Mouse (Mus musculus) megakaryocyte, adult 5-6 weeks (primary cell): ENCODE data around the gene Adat3. TPM values are rescaled to one million over a fixed set of nuclear protein-coding genes. Genes with fewer than 3 reads are reported as not detected.

Source experiments
- ATAC-seq: 2 replicates; pipeline ENCODE4 v1.8.0; 2016; ENCODE audit warnings: mild to moderate bottlenecking, inconsistent platforms; ENCODE audit not compliant: poor library complexity, severe bottlenecking
- total RNA-seq, 2 experiments: library from RNA; stranded (forward) in 1 of 2; stranded (reverse) in 1 of 2; fragments of 153-499, 151-499 nt in 1 of 2; fragments of 221-1000, 200-1000 nt in 1 of 2; gene quantifications; 2 replicates each; pipeline versions ENCODE4 v1.2.3 to v1.2.4; 2015 to 2017

Gene Adat3
- total RNA-seq, 2 experiments from 2014 or later: 0.91 to 3.8 TPM

DNA sequence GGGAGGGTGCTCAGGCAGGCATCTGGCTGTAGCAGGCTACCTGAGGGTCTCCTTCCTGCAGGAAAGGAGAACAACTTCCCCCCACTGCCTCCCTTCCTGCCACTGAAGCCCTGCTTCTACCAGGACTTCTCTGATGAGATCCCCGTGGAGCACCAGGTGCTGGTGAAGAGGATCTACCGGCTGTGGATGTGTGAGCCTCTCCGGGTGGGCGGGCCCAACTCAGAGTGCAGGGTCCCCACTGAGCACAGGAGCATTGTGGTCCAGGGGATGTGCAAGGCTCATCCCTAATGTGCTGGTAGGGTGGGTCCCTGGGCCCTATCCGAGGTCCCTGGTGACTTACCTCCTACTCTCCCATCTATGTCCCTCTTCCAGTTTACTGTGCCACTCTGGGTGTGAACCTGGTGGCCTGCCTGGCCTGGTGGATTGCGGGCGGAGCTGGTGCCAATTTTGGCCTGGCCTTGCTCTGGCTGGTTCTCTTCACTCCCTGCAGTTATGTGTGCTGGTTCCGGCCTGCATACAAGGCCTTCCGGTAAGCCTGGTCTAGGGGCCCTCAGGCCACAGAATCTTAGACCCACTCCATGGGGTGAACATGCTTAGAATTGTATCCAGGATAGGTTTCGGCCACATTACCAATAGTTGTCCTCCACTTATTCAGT lies 6.7 kb downstream of the Adat3 start:
- no peak for ATAC-seq

- ATAC-seq: no peak
These were observed 7.6 kb downstream of the Adat3 start for GRCm38 (mm10) chr10:80610116-80610785.

- ATAC-seq: peak; percentile 84
These were observed 8.3 kb downstream of the Adat3 start for GRCm38 (mm10) chr10:80611024-80611423.

DNA sequence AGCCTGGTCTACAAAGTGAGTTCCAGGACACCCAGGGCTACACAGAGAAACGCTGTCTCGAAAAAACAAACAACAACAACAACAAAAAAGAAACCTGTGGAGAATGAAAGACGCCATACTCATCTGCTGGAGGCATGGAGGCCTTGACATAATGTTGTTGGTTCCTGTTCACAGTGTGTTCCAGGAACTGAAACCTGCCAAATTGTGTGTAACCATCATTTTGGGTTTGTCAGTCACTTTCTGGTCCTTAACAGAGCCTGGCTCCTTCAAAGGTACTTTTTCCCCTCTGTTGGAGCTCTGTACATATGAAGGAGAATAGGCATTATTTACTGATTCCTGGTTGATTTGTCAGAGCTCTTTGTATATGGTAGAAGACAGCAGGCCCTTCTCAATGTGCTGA lies 9.2 kb downstream of the Adat3 start:
- ATAC-seq: no peak

DNA sequence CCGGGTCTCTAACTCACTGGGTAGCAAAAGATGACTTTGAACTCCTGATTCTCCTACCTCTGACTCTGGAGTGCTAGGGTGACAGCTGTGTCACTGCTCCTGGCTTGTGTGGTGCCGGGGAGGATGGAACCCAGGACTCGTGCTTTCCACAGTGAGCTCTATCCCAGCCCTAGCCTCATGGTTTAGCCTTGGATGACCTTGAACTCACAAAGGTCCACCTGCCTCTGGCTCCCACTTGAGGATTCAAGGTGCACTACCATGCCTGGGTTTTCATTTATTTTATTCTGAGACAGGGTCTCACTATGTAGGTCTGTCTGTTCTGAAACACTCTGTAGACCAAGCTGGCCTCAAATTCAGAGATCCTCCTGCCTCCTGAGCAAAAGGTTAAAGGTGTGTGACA lies 11.1 kb downstream of the Adat3 start:
- ATAC-seq: no peak

DNA sequence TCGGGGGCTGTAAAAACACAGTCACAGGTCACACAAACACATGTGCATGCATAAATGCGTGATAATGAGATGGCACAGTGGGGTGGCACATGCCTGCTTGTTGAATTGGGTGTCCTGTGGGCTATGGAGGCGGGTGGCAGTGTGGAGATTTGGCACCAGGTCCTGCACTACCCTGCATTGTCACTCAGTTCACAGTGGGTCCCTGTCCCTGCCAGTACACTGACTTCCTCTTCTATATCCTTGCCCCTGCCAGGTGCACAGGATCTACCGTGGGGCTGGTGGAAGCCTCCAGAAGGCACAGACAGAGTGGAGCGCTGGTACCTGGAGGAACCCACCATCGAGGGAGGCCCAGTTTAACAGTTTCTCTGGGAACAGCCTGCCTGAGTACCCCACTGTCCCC lies 11.7 kb downstream of the Adat3 start:
- no peak for ATAC-seq

GRCm38 (mm10) chr10:80618181-80618580 lies 15.5 kb downstream of the Adat3 start:
- no peak for ATAC-seq

- ATAC-seq: no peak
These were observed 17.0 kb downstream of the Adat3 start for GRCm38 (mm10) chr10:80619465-80620244.

- ATAC-seq: no peak
These were observed 17.7 kb downstream of the Adat3 start for GRCm38 (mm10) chr10:80620365-80620764.

DNA sequence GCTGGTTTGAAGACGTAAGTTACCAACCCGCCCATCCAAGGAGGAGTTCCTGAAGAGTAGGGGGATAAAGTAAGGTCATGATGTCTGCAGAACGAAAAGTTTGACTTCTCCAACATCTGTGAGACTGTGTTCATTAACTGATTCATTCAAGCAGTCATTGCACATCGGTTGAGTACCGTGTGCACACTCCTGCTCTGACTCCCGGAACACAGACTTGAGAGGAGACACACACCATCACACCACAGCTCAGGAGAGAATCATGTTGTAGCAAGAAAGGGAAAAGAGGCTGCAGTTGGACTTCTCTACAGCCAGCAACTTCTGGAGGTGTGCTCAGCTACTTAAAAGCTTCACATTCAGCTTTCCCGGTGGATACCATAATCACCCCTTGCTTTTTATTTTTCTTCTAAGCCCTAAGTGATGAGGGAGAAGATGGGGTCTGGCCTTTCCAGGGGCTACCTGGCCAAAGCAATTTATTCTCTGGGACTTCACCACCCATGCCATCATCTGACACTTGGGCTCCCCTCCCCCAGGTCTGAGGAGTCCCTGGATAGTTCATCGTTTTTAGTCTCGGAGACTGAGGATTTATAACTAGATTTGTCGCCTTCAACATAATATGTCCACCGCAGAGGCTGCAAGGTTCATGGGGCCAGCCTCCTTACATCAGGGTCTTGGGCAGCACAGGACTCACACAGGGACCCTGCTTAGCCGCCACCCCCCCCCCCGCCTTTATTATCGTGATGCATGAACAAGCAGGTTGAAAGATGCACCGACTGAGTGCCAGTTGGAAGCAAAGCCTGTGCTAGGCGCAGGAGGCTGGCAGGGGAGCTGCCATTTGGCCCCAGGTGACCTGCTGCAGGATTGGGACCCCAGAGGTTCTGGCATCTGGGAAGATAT lies 18.4 kb downstream of the Adat3 start:
- ATAC-seq: no peak

- ATAC-seq: no peak
These were observed 18.9 kb downstream of the Adat3 start for GRCm38 (mm10) chr10:80621690-80621939.

- ATAC-seq: peak; percentile 84
These were observed 19.4 kb downstream of the Adat3 start for GRCm38 (mm10) chr10:80621940-80622660.

GRCm38 (mm10) chr10:80622661-80623456 lies 20.2 kb downstream of the Adat3 start, which contains the start of gene Csnk1g2:
Gene Csnk1g2, plus strand, starts transcription at chr10:80622838.
- ATAC-seq: no peak

- ATAC-seq: 0 out of 2 replicates have a peak, but pooled peaks have one; percentile 16
These were observed 20.9 kb downstream of the Adat3 start for GRCm38 (mm10) chr10:80623457-80624191.

DNA sequence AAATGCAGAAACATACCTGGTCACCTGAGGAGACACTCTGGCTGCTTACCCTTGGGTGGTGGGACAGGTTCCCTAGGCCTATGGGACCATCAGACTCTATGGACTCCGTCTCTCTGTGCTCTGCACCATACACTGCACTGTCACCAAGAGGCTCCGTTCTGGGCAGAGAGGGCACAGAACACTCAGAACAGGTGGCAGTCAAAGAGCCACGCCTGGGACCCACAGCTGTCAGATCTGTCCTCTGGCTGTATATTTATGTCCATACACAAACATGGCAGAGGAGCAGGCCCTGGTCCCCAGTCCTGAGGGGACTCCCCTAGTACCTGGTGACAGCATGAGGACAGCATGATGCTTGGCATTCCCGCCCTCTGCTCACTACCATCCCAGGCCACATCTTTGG lies 23.1 kb downstream of the Adat3 start:
- ATAC-seq: no peak

- no peak for ATAC-seq
These were observed 25.0 kb downstream of the Adat3 start for GRCm38 (mm10) chr10:80627685-80628084.

DNA sequence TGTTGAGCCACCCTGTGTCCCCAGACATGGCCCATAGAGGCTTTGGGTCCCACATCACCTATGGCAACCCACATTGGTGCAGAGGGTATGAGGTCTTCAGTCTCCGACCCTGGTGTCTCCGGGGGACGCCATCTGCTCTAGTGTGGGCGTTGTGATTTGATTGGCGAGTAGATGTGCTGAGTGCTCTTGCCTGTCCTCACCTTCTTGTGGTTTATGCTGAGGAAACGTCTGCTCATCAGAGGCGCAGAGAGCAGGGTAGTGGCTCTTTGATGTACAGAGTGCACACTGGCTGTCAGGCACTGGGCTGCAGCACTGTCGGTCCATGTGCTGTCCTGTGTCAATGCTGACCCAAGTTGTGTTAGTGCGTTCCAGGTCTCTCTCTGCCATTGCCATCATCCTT lies 26.2 kb downstream of the Adat3 start:
- peak; percentile 50 for ATAC-seq

GRCm38 (mm10) chr10:80635345-80635744 lies 32.7 kb downstream of the Adat3 start:
- ATAC-seq: no peak

DNA sequence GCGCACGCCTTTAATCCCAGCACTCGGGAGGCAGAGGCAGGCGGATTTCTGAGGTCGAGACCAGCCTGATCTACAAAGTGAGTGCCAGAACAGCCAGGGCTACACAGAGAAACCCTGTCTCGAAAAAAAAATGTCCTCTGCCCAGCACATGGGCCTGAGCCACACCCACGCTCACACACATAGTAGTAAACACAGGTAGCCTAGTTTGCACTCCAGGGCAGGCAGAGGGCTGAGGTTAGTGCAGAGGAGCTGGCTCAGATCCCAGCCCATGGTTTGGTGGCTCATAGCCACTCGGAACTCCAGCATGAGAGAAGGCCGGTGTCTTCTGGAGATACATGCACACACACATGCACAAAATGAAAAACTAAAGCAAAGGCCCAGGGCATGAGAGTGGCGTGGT lies 44.3 kb downstream of the Adat3 start:
- no peak for ATAC-seq
